Mouse (Mus musculus) B cell, adult (primary cell): ENCODE results near the gene Kynu. TPM values are rescaled to one million over a fixed set of nuclear protein-coding genes. Genes with fewer than 3 reads are reported as not detected.

Source experiments
- total RNA-seq: library from RNA; stranded (reverse); gene quantifications from 4 replicates; pipeline ENCODE4 v1.2.4, GENCODE M21; 2023; ENCODE audit not compliant: inconsistent age

Kynu gene
- 26.9 to 37.9 TPM (median 30.0 TPM) in 4 replicates for total RNA-seq

GRCm38 (mm10) chr2:43555062-43555888 lies at the start of gene Kynu:
Gene Kynu, plus strand, starts transcription at chr2:43555329.

Other genes with a start within 250 kb of the Kynu start
- gene Arhgap15, start 193.5 kb downstream of the Kynu start, total RNA-seq, result 125 to 145 TPM (median 130 TPM) in 4 replicates